Mouse (Mus musculus): ENCODE results near the gene Crlf1. TPM values are rescaled to one million over a fixed set of nuclear protein-coding genes. Genes with fewer than 3 reads are reported as not detected.

Gene Crlf1
- total RNA-seq, 2 experiments from 2014 or later = 0.21 to 0.42 TPM

GRCm38 (mm10) chr8:70469295-70469916 is 23.6 kb upstream of the Crlf1 start:
- no peak for DNase-seq

DNA sequence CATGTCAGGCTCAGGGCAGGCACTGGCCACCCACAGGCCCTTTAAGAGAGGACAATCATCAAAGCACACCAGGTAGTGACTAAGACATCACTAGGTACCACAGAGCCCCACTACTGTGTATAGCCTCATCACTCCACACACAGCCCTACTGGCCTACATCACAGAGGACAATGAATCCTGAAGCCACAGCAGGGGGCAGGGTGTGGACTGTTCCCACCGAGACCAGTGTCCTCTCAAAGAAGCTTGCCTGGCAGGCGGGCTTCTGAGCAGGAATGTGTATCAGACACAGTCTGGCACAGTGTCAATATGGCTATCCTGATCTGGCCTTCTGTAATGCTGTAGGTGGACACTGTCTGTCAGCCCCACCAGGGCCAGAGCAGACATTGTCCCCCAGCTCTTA is 23.0 kb upstream of the Crlf1 start:
- no peak for DNase-seq

- no peak for DNase-seq
These were observed 21.1 kb upstream of the Crlf1 start for GRCm38 (mm10) chr8:70471856-70472255.

- DNase-seq = peak; percentile 98
These were observed 16.4 kb upstream of the Crlf1 start, which contains the start of gene Klhl26 for GRCm38 (mm10) chr8:70476333-70477268. TSS of gene Klhl26 (minus strand) at chr8:70476968.

DNA sequence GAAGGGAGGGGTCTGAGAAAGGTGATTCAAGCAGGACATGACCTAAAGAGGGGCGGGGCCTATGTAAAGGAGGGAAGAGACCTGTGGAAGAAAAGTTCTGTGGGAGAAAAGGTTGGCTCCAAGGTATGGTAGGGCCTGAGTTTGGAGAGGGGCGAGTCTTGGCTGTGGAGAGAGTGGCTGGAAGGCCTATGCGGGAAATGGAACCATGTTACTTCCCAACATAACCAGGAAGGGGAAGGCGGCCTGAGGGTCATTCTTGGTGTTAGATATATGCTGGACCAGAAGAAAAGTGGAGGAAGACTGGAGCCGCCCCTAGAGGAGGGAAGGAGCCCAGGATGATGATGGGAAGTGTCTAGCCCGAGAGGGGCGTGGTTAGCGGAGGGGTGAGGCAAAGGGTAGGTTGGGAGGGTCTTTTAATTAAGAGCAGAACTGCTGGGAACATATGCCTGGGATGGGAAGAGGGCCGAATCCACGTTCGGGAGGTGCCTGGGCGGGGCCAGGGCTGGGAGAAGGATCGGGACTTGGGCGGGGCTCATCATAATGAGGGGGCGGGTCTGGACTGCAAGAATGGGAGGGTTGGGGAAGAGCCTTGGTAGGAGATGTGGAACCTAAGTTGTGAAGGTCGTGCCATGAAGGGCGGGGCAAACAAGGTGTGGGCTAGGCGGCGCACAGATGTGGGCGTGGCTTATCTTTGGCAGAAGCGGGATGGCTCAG is 15.5 kb upstream of the Crlf1 start:
- DNase-seq = peak; percentile 25

GRCm38 (mm10) chr8:70481908-70482307 is 11.1 kb upstream of the Crlf1 start:
- no peak for DNase-seq

- no peak for DNase-seq
These were observed 10.0 kb upstream of the Crlf1 start for GRCm38 (mm10) chr8:70482943-70483342.

DNA sequence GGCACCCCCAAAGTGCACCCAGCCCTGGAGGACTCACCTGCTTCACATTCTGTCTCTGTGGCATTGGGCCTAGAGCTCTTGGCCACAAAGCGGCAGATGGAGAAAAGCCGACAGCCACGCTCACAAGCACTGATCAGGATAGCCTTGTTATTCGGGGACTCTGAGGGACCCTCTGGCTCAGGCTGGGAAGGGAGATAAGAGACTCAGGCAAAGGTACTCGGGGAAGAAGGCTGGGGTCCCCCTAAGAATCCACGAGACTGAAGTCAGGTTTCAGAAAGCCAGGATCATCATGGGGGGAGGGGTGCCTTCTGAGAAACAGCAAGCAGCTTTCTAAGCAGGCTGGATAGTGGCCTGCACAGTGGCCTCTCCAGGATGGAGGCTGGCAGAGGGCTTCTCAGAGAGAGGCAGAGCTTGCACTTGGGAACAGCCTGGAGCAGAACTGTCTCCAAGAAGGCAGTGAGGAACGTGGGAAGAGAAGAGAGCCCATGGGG is 6.7 kb upstream of the Crlf1 start:
- DNase-seq = no peak

- no peak for DNase-seq
These were observed 5.9 kb upstream of the Crlf1 start, which contains the start of gene Tmem59l for GRCm38 (mm10) chr8:70486941-70487520. TSS of gene Tmem59l (minus strand) at chr8:70487358.

GRCm38 (mm10) chr8:70487993-70488796 is 4.8 kb upstream of the Crlf1 start:
- DNase-seq = peak; percentile 43

GRCm38 (mm10) chr8:70488931-70489470 is 4.0 kb upstream of the Crlf1 start:
- DNase-seq = no peak

DNA sequence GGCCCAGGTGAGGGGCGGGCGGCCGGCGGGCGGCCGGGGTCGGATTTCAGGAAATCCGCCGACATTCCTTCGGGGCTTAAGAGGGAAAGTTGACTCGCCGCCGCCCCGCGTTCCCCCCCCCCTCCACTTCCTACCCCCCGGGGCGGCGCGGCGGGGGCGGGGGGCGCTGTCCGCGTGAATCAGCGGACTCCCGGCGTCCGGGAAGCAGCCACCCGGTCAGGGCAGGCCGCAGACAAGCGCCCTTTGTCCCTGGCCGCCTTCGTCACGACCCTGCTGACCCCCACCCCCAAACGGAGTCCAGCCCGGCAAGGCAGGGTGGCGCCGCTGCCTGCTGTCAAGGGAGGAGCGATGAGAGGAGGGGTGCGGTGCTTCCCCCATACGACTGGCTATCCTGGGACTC is 3.4 kb upstream of the Crlf1 start:
- DNase-seq = no peak

DNA sequence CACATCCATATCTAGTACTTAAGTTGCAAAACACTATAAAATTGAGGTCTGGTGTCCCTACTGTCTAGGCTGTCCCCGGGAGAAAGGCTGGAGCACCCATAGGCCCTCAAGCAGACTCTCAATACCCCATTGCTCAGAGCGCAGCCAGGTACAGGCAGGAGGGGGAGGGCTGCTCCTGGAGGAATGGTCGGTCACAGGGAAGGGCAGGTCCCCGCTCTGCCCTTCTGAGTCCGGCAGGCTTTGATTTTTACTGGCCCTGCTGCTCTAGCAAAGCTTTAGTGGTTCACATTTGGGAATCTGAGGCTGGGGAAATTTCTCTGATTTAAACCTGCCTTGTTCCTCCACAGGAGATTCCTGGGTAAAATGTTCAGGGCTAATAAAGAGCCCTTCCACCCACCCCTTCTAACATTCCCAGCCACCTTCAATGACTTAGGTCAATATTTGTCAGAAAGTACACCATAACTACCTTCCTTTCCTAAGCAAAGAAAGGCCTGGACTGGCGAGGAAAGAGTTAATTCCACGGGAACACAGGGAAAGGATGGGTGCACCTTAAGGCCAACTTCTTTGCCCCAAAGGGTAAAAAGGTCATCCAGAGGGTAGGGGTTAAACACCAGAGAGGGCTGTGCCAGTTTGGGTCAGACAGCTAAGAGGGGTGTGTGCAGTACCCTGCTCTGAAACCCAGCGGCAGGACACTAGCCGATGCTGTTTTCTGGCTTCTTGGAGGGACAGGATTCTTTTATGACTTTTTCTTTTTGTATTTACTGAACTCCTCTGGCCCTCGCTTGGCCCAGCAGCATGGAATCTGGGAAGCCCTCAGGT is 2.7 kb upstream of the Crlf1 start:
- DNase-seq = no peak

DNA sequence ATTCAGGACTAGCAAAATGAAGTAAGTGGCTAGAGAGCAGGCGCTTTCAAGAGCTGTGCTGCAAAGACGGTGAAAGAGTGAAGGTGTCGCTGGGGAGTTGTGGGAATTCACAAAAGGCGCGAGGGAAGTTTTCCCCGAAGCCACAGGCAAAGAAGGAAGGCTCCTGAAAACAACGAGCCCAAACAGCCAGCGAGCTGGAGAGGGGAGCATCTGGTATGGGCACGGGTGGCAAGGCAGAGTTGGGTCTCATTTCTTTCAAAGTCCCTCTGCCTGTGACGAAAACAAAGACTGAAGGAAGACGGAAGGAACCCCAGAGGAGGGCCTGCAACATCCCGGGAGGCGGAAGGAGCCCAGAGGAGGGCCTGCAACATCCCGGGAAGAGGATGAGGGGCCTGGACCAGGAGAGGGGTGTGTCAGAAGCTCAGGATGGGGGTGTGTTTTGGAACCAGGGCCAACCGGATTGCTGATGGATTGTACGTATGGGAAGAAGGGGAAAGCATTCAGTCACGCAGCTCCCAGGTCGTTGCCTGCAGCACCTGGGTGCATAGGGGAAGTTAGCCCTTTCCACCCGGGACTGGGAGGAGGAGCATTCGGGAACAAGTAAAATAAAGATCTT is 2.0 kb upstream of the Crlf1 start:
- DNase-seq = no peak

DNA sequence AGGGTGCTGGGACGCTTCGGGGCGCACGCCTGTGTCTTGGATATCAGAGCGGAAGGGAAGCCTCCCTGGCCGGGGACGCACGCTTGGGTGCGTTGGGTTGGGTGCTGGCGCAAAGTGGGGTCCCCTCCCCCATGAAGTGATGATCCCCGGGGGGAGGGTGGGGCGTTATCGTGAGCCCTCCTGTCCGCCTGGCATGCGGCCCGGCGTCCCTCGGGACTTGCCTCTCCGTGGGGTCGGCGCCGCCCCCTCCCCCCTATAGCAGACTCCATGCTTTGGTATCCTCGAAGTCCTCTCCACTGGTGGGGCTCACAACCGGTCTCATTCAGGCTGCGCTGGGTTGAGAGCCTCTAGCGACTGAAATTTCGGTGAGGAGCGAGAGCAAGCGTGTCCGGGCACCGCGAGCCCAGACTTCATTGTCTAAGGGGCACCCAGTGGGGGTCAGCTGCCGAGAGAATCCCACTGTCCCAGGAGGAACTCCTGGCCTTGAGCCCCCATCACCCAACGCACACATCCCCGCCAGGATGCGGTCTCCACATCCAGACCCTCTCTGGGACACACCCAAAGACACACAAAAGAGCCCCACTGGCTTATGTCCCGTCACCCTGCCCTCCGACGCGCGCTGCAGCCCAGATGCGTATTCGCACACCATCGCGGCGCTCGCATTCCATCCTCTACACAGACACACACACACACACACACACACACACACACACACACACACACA is 896 bp downstream of the Crlf1 start:
- no peak for DNase-seq

- no peak for DNase-seq
These were observed 1.5 kb downstream of the Crlf1 start for GRCm38 (mm10) chr8:70494416-70494945.

DNA sequence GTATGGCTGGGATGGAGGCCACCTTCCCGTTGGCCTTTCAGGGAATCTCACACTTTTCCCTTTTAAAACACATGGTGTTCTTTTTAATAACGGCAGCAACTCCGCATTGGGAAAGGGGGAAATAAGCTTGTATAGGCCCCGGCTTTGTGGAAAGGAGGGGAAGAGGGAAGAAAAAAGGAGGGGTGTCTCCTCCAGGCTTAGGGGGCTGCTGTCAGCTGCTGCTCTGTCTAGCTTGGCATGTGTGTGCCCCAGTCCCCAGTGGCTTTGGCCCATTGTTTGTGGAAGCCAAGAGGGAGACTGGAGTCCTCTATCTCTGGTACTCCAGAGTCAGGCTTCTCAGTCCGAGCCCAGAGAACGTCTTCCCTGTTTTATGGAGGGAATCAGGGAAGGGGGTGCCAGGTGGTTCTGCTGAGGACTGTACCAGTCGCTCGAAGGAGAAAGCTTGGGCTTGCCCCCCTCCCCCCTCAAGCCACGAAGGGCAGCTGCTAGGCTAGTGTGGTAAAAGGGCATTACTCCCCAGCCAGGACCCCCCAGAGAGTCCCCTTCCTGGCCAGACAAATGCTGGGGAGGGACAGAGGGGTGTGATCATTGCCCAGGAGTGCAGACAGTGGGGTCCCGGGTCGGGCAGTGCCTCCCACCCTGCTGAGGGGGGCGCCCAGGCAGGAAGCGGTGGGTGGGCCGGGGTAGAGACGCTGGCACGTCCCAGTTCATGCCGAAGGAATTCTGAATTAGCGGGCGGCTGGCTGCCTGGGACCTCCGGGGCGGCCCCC is 2.2 kb downstream of the Crlf1 start:
- no peak for DNase-seq

DNA sequence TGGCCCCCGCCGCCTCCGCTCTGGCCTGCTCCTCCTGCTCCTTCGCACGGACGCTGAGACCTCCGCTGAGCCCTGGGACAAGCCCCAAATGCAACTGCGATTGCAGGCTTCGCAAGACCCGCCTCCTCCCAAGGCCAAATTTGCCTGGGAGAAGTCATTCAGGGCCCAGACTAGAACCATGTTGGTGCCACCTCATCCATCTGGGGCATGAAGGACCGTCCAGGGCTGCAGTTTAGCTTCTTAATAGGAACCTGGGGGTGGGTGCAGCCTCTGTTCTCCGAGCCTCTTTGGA is 2.8 kb downstream of the Crlf1 start:
- peak; percentile 47 for DNase-seq

Data from adrenal gland, postnatal 10 days (tissue).